Mouse (Mus musculus): Measurements from ENCODE around the gene Jmjd8.

- TF ChIP-seq POLR2A (IDR thresholded peaks at IDR 0.05; ENCODE audit: low read depth, low read length) (no peak), CTCF (IDR thresholded peaks at IDR 0.05; ENCODE audit: borderline replicate concordance, insufficient read depth, low read length) (no peak)
Measured at GRCm38 (mm10) chr17:25837533-25837932, 8.9 kb downstream of the Jmjd8 start.

All from embryonic fibroblast, embryonic 13.5 days (primary cell).